Mouse (Mus musculus) embryonic fibroblast, embryonic 13.5 days (primary cell): ENCODE measurements around the gene Gm20388.

Source experiments
- CTCF ChIP-seq: IDR thresholded peaks from 2 replicates; pipeline ENCODE4 v1.5.1; 2011; ENCODE audit warnings: mild to moderate bottlenecking, control low read depth, low read length, moderate library complexity, borderline replicate concordance; ENCODE audit not compliant: insufficient read depth
- POLR2A ChIP-seq: IDR thresholded peaks from 2 replicates; pipeline ENCODE4 v1.6.1; 2011; ENCODE audit warnings: low read depth, mild to moderate bottlenecking, control low read depth, low read length, moderate library complexity

DNA sequence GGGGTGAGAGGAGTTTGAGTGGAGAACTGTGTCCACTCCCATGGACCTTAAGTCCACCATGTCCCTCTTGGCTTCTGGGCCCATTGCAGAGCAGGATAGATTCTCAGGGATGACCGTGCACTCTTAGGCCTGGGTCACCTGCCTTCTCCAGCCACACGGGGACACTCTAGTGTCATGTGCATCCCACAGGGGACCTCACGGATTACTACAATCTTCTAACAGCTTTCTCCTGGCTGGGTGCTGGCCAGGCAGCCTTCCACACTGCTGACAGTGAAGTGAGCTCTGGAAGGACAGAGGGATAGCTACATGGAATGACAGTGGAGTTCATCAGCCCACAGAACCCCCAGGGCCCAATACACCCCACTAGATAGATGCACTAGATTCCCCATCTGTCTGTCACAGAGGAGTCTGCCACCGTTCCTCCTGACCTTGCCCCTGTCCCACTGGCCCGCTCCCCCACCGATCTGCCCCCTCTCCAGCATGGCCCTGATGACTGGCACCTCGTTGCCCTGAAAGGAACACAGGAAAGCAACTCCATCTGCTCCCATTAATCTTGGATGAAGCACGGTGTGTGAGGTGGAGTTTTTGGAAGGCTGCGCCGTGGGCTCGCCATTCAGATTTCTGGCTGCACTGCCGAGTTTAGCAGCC is 2287.9 kb downstream of the Gm20388 start:
- TF ChIP-seq CTCF (no peak; the same call in 1 of the 2 replicates), POLR2A (no peak)
